Mouse (Mus musculus) neural tube, embryonic 10.5 days (tissue): ENCODE results near the gene Lgals4.
"Not testable (repeated sequence)": the region's sequence is repeated elsewhere in the genome, so short reads cannot be mapped to it uniquely, and the experiment has no call there.

Experiments
- DNase-seq: peaks from one replicate; pipeline ENCODE4 v3.0.0-alpha.2; 2017; ENCODE audit warnings: low spot score; ENCODE audit errors: extremely low spot score

The Lgals4 gene

GRCm38 (mm10) chr7:28864288-28864750 is 30.7 kb downstream of the Lgals4 start:
- DNase-seq, result no peak

GRCm38 (mm10) chr7:28865481-28866300 is 32.0 kb downstream of the Lgals4 start:
- peak; percentile 74 for DNase-seq

GRCm38 (mm10) chr7:28866769-28867507 is 33.3 kb downstream of the Lgals4 start:
- DNase-seq, result no peak

GRCm38 (mm10) chr7:28867508-28868340 is 34.1 kb downstream of the Lgals4 start:
- DNase-seq, result peak; percentile 75

GRCm38 (mm10) chr7:28870901-28871664 is 37.4 kb downstream of the Lgals4 start:
- no peak for DNase-seq

GRCm38 (mm10) chr7:28874565-28874964 is 40.9 kb downstream of the Lgals4 start:
- no peak for DNase-seq

- DNase-seq, result no peak
These were observed 42.4 kb downstream of the Lgals4 start for GRCm38 (mm10) chr7:28876099-28876498.

- DNase-seq, result no peak
These were observed 43.5 kb downstream of the Lgals4 start for GRCm38 (mm10) chr7:28877155-28877554.

DNA sequence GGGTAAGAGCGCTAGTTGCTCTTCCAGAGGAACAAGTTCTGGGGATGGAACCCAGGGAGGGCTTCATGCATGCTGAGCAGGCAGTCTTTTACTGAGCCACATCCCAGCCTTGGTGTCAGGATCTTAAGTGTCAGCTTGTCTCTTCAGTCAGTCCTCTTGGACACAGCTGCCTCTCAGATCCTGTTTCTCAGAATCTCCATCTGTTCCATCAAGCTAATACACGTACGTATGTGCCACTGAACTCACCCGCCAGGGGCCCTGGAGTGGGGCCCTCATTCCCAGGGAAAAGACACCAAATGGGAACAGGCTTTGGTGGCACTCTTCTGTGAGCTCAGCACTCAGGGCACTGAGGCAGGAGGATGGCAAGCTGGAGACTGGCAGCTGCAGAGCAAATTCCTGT is 44.2 kb downstream of the Lgals4 start:
- no peak for DNase-seq

DNA sequence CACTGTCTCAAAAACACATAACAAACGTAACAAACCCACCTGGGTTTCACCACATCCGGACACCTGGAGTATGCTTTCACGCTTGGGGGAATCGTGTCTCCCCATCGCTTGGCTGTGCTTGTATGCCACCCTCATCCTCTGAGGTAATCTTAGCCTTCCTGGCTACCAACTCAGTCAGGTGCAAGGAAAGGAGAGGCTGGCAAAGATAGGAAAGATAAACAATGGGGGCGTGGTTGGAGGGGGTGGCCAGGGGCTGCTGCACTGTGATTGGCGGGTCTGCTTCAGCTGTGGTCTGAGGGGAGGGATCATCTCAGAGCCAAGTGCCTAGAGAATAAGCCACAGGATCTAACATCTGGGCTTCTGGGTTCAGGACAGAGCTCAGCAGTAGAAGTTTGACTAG is 46.0 kb downstream of the Lgals4 start:
- DNase-seq, result no peak

DNA sequence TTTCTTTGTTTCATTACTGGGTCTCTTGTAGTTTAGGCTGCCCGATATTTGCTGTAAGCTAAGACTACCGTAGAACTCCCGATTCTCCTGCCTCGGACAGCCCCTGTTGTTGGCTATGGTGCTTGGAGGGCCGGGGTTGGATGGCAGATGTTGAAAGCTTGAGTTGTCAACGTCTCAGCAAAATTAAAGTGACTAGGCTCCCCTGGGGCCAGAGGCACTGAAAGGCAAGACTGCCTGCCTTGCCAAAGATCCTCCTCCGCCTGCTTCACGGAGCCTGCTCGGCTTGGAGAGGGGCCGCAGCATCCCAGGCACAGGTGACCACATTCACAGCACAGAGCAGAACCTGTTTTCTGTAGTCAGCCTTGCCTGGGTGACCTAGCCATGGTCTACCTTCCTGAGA is 46.9 kb downstream of the Lgals4 start:
- no peak for DNase-seq

DNA sequence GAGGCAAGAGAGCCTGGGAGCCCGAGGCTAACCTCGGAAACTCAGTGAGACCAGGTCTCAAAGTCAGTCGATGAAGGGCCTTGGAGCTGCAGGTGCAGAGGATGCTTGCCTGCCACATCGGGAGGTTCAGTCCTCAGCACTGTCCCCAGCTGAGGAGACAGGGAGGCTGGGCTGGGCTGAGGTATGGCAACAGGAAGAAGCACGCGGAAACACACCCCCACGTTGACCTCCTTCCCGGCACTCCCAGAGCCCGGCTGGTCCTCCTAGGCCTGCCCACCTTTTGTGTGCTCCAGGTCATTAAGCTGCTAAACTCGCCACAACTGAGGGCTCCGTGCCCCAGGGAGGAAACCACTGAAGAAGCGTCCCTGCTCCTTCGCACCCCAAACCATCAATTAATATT is 47.5 kb downstream of the Lgals4 start, which contains the start of gene Capn12:
Capn12 (plus strand) TSS at position 224 of the 400 bp plus-strand sequence.
- no peak for DNase-seq

GRCm38 (mm10) chr7:28883039-28883438 is 49.4 kb downstream of the Lgals4 start:
- DNase-seq, result no peak

GRCm38 (mm10) chr7:28883704-28884103 is 50.0 kb downstream of the Lgals4 start:
- not testable (repeated sequence) for DNase-seq

- no peak for DNase-seq
These were observed 52.8 kb downstream of the Lgals4 start for GRCm38 (mm10) chr7:28886486-28886885.

DNA sequence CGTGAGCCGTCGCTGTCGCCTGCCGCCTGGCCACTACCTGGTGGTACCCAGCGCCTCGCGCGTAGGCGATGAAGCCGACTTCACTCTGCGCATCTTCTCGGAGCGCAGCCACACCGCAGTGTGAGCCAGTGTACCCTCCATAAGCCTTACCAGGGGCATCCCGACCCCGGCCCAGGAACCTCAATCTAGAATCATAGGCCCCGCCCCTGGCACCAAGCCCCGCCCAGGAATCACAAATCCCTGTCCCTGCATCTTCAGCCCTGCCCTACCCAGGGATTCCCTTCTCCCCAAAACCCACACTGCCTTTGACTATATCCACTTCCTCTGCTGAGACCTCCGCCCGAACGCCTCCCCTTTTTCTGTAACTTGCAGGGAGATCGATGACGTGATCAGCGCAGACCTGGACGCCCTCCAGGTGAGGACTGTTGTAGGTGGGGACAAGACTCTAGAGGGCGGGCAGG is 55.1 kb downstream of the Lgals4 start:
- no peak for DNase-seq
